Mouse (Mus musculus) ES-Bruce4 (cell line): ENCODE data around the gene Ranbp1.

Experiments used
- CTCF ChIP-seq: IDR thresholded peaks from one replicate; pipeline ENCODE4 v1.8.1; 2011; ENCODE audit warnings: low read depth, low read length
- POLR2A ChIP-seq: IDR thresholded peaks from one replicate; pipeline ENCODE4 v1.8.1; 2011; ENCODE audit warnings: low read length; ENCODE audit not compliant: insufficient read depth

- no peak for TF ChIP-seq CTCF
- no peak for TF ChIP-seq POLR2A
These were observed 14.4 kb downstream of the Ranbp1 start for GRCm38 (mm10) chr16:18233919-18234670.
